Mouse (Mus musculus): Measurements from ENCODE around the gene Olfr811.

DNA sequence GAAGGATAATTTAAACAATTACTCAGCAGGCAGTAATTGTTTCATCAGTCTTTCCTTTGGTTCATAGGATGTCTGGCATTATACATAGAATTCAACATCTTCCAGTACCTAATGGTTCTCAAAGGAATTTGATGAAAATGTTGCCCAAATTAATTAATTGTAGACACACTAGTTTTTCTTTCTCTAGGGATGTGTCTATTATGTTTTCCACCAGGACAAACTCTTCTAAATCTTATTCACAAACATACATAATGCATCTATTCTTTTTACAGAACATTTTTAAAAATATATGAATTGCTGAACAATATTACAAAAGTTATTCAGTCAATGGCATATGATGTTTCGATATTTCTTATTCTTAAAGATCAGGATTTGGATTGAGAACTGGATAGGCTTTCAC lies 39.0 kb downstream of the Olfr811 start, which contains the start of gene Olfr808:
- TF ChIP-seq POLR2A (IDR thresholded peaks at IDR 0.05; ENCODE audit: borderline replicate concordance, control insufficient read depth, low read depth, low read length), result no peak
- TF ChIP-seq CTCF (IDR thresholded peaks at IDR 0.05; ENCODE audit: control insufficient read depth, insufficient read depth, low read length), result no peak
